Mouse (Mus musculus) forebrain, embryonic 16.5 days (tissue): Measurements from ENCODE around the gene Jazf1. TPM values are rescaled to one million over a fixed set of nuclear protein-coding genes. Genes with fewer than 3 reads are reported as not detected.

ENCODE experiments used
- ATAC-seq: fragments of 200-750 bp; cut with Nextera tagmentation; 2 replicates; pipeline ENCODE4 v1.8.0; 2017; ENCODE audit warnings: mild to moderate bottlenecking, moderate library complexity
- H3K27ac ChIP-seq: fragments of 300-500 bp; sonication (generic); 2 replicates; pipeline ENCODE4 v1.5.1; 2014; ENCODE audit warnings: low read length, control low read depth
- H3K27me3 ChIP-seq: fragments of 300-500 bp; sonication (generic); replicated peaks from 2 replicates; pipeline ENCODE4 v1.6.1; 2014; ENCODE audit warnings: low read length; ENCODE audit not compliant: control insufficient read depth, insufficient read depth
- H3K36me3 ChIP-seq: fragments of 300-500 bp; sonication (generic); 2 replicates; pipeline ENCODE4 v1.6.1; 2014; ENCODE audit not compliant: control insufficient read depth, insufficient read depth
- H3K4me1 ChIP-seq: fragments of 300-500 bp; sonication (generic); replicated peaks from 2 replicates; pipeline ENCODE4 v1.6.1; 2014; ENCODE audit warnings: low read length; ENCODE audit not compliant: control insufficient read depth, insufficient read depth
- H3K4me2 ChIP-seq: fragments of 300-500 bp; sonication (generic); 2 replicates; pipeline ENCODE4 v1.6.1; 2014; ENCODE audit warnings: mild to moderate bottlenecking, low read length, control low read depth
- H3K4me3 ChIP-seq: fragments of 300-500 bp; sonication (generic); replicated peaks from 2 replicates; pipeline ENCODE4 v1.5.1; 2014; ENCODE audit warnings: mild to moderate bottlenecking, low read length, control low read depth
- H3K9ac ChIP-seq: fragments of 300-500 bp; sonication (generic); replicated peaks from 2 replicates; pipeline ENCODE4 v1.6.1; 2014; ENCODE audit warnings: low read depth, low read length, control low read depth
- H3K9me3 ChIP-seq: fragments of 300-500 bp; sonication (generic); 2 replicates; pipeline ENCODE4 v1.6.1; 2016; ENCODE audit warnings: low read length; ENCODE audit not compliant: control insufficient read depth
- WGBS: fragments of 180-500 bp; shearing (Covaris S2); extraction: QIAGEN DNeasy Blood & Tissue Kit; methylation state at CpG from one replicate; pipeline ENCODE4 v1.1.7; 2014; 5-methylcytosine and 5-hydroxymethylcytosine counted together
- polyA plus RNA-seq: library from polyadenylated mRNA; unstranded; fragments of >200 nt; fragmentation: Nextera tagmentation; extraction: Ambion mirVana; gene quantifications from 2 replicates; pipeline ENCODE4 v1.2.1, GENCODE M21; 2015

The Jazf1 gene
- polyA plus RNA-seq, 1 experiment from 2014 or later, result 37.0 TPM

DNA sequence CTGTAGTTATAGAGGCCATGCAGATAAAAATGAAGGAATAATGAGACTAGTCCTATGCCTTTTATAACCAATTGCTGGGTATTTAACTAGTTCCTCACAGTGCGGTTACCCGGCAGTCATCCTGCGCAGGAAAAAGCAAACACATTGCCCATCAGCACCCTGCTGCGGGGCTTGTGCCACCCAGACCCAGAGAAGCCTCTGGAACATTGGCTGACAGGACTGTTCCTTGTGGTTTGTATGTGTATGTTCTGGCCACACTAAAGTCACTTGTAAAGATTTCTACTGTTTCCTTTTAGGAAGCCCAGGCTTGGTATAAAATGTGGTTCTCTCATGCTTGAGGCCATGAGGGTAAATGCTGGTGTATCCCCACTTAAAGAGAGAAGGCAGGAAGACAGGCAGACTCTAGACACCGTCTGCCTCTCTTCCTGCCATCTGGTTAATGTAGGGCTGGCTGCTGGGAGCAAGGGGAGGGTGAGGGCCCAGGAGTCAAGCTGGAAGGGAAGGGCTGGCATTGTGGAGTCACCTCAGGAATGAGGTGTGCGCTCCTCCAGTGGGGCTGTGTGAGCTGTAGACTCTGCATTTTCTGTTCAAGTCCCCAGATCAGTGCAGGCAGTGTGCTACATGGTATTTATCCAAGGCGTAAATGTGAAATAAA, 116.4 kb downstream of the Jazf1 start:
- H3K27me3 ChIP-seq, result no peaks in the 10 kb centered on the region
- no peak overlapping the region for H3K27ac ChIP-seq
- H3K9ac ChIP-seq, result no peak overlapping the region
- no peak overlapping the region for H3K4me3 ChIP-seq
- H3K9me3 ChIP-seq, result no peaks in the 10 kb centered on the region
- H3K4me1 ChIP-seq, result peaks cover 12% of the 10 kb centered on the region; the same call in 1 of the 2 replicates
- H3K36me3 ChIP-seq, result no peaks in the 10 kb centered on the region
- peak; percentile 72 for ATAC-seq
- no peak overlapping the region for H3K4me2 ChIP-seq
- WGBS, result 79% methylated on average over 7 of the region's 7 CpGs

- no peak overlapping the region for H3K4me2 ChIP-seq
- no peak overlapping the region for H3K27ac ChIP-seq
- H3K27me3 ChIP-seq, result no peaks in the 10 kb centered on the region
- ATAC-seq, result no peak
- no peaks in the 10 kb centered on the region for H3K36me3 ChIP-seq
- no peak overlapping the region for H3K4me3 ChIP-seq
- 74% methylated on average over 5 of the region's 5 CpGs for WGBS
- H3K9ac ChIP-seq, result no peak overlapping the region
- peaks cover 12% of the 10 kb centered on the region; the same call in 1 of the 2 replicates for H3K4me1 ChIP-seq
- H3K9me3 ChIP-seq, result no peaks in the 10 kb centered on the region
Measured at GRCm38 (mm10) chr6:52950371-52950770, 118.1 kb downstream of the Jazf1 start.

- H3K9ac ChIP-seq, result no peak overlapping the region
- ATAC-seq, result no peak
- no peak overlapping the region for H3K27ac ChIP-seq
- no peak overlapping the region for H3K4me3 ChIP-seq
- H3K27me3 ChIP-seq, result no peaks in the 10 kb centered on the region
- no peaks in the 10 kb centered on the region for H3K36me3 ChIP-seq
- H3K9me3 ChIP-seq, result no peaks in the 10 kb centered on the region
- H3K4me1 ChIP-seq, result no peaks in the 10 kb centered on the region
- 72% methylated on average over 5 of the region's 5 CpGs for WGBS
- no peak overlapping the region for H3K4me2 ChIP-seq
Measured at GRCm38 (mm10) chr6:52942534-52942933, 125.9 kb downstream of the Jazf1 start.

GRCm38 (mm10) chr6:52942101-52942500, 126.3 kb downstream of the Jazf1 start:
- H3K9ac ChIP-seq, result no peak overlapping the region
- no peaks in the 10 kb centered on the region for H3K9me3 ChIP-seq
- WGBS, result 75% methylated on average over 5 of the region's 5 CpGs

DNA sequence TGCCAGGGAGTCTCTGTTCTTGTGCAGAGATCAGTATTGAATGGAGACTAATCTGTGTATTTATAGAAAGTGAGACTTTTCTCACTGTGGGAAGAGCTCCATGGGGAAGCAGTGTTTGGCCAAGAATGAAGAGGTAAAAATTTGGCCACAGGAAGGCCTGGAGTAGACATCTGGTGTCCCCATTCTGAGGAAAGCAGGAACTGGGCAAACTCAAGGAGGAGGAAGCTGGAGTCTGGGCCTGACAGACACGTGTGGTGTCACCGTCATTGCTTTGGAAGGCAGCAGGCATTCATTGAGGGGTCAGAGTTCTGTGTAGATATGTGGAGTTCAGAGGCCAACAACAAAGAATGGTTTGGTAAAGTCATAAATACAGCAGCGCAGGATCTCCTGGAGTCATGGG, 130.5 kb downstream of the Jazf1 start:
- Histone ChIP-seq H3K36me3 (no peaks in the 10 kb centered on the region), H3K27me3 (no peaks in the 10 kb centered on the region), H3K4me1 (peaks cover 13% of the 10 kb centered on the region), H3K9ac (no peak overlapping the region), H3K4me3 (no peak overlapping the region), H3K9me3 (no peaks in the 10 kb centered on the region), H3K27ac (no peak overlapping the region), H3K4me2 (no peak overlapping the region)
- 73% methylated on average over 3 of the region's 3 CpGs for WGBS
- no peak for ATAC-seq

More at GRCm38 (mm10) chr6:52942101-52942500, 126.3 kb downstream of the Jazf1 start:
- no peak for ATAC-seq
- Histone ChIP-seq H3K4me3 (no peak overlapping the region), H3K4me2 (no peak overlapping the region), H3K36me3 (no peaks in the 10 kb centered on the region), H3K4me1 (peaks cover under 1% of the 10 kb centered on the region; the same call in 1 of the 2 replicates), H3K27ac (no peak overlapping the region), H3K27me3 (no peaks in the 10 kb centered on the region)

DNA sequence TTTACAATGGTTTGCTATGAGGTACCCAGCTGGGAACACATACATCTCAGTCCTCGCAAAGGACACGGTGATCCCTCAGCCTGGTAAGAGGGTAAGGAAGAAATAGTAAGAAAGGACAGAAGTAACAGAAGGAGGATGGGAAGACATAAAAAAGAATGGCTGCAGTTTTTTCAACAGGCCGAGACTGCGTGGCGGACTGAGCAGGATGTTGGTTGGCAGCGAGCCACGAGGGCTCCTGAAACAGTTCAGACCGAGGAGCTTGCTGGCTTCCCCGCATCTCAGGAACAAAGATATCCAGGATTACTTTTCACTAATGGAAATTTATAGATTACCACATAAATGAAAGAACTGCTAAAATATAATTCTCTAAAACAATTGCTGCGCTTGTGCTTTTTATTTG, 131.4 kb downstream of the Jazf1 start:
- no peaks in the 10 kb centered on the region for H3K9me3 ChIP-seq
- H3K4me1 ChIP-seq, result peaks cover 19% of the 10 kb centered on the region
- 0 out of 2 replicates have a peak overlapping the region, but pooled peaks have one; percentile 19 for H3K9ac ChIP-seq
- no peaks in the 10 kb centered on the region for H3K27me3 ChIP-seq
- no peak overlapping the region for H3K4me2 ChIP-seq
- H3K4me3 ChIP-seq, result no peak overlapping the region
- no peaks in the 10 kb centered on the region for H3K36me3 ChIP-seq
- no peak overlapping the region for H3K27ac ChIP-seq
- WGBS, result 27% methylated on average over 10 of the region's 10 CpGs
- ATAC-seq, result peak; percentile 33; the same call in 1 of the 2 replicates

- Histone ChIP-seq H3K4me2 (no peak overlapping the region), H3K36me3 (no peaks in the 10 kb centered on the region), H3K9me3 (no peaks in the 10 kb centered on the region), H3K9ac (no peak overlapping the region), H3K4me1 (peaks cover 19% of the 10 kb centered on the region), H3K27me3 (no peaks in the 10 kb centered on the region), H3K4me3 (no peak overlapping the region), H3K27ac (no peak overlapping the region)
- 87% methylated on average over 6 of the region's 6 CpGs for WGBS
- ATAC-seq, result no peak
Measured at GRCm38 (mm10) chr6:52934021-52934420, 134.4 kb downstream of the Jazf1 start.

DNA sequence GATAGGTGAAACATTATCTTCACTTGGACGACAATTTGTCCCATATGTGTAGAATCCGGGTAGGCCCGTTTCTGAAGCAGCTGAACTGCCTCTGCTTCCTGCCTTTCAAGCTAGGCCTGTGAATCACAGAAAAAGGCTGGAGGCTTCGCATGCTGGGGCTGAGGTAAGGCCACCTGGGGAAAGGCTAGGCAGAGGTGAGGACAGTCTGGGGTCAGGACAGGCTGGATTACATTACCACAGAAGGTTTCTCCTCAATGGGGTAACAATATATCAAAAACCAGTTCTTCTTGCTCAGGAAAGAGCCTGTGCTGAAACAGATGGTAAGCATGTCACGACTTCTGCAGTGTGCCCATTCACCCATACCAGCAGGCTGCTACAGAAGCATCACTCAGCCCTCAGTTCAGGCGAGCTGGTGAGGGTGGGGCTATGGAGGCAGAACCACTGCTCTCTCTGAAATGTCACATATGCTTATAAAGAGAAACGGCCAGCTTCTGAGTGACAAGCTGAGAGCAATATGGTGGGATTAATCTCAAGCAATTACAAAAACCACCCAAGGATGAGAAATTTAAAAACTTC, 135.7 kb downstream of the Jazf1 start:
- no peaks in the 10 kb centered on the region for H3K36me3 ChIP-seq
- WGBS, result 48% methylated on average over 7 of the region's 7 CpGs
- H3K27ac ChIP-seq, result peak overlapping the region; percentile 39; the same call in 1 of the 2 replicates
- H3K4me1 ChIP-seq, result peaks cover 19% of the 10 kb centered on the region
- ATAC-seq, result peak; percentile 79
- H3K4me2 ChIP-seq, result no peak overlapping the region
- H3K9me3 ChIP-seq, result no peaks in the 10 kb centered on the region
- H3K9ac ChIP-seq, result no peak overlapping the region
- no peaks in the 10 kb centered on the region for H3K27me3 ChIP-seq
- no peak overlapping the region for H3K4me3 ChIP-seq

DNA sequence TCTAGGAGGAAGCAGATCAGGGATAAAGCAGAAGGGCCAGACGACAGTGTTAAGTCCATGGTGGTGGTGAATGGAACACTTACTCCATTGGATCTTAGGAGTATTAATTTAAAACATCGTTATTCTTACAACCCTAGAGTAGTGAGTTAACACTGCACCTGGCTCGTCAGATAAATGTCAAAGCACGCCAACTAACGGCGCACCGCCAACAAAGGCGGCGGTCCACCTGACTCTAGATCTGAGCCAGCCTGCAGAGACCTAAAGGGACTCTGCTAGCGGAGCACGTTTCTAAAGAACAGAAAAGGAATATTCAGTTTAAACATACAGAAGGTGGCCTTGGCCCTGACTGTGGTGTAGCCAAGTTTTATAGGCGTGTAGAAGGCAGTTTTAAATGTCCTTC, 139.1 kb downstream of the Jazf1 start:
- no peak for ATAC-seq

More for the DNA sequence above, 139.1 kb downstream of the Jazf1 start:
- Histone ChIP-seq H3K4me1 (peaks cover 15% of the 10 kb centered on the region), H3K36me3 (no peaks in the 10 kb centered on the region), H3K4me3 (no peak overlapping the region), H3K27ac (no peak overlapping the region), H3K9me3 (no peaks in the 10 kb centered on the region), H3K4me2 (no peak overlapping the region), H3K27me3 (no peaks in the 10 kb centered on the region), H3K9ac (no peak overlapping the region)
- 58% methylated on average over 12 of the region's 12 CpGs for WGBS
